Mouse (Mus musculus): ENCODE measurements around the gene Cenpx.

- TF ChIP-seq CTCF (IDR thresholded peaks at IDR 0.05; ENCODE audit: low read depth, low read length) (no peak), POLR2A (IDR thresholded peaks at IDR 0.05; ENCODE audit: borderline replicate concordance, low read depth, low read length) (no peak)
Observed at GRCm38 (mm10) chr11:120723509-120723908, 10.0 kb upstream of the Cenpx start.

Data from bone marrow macrophage, adult 2 months (primary cell).